Mouse (Mus musculus) macrophage (primary cell): ENCODE data around the gene Hist3h2ba. TPM values are rescaled to one million over a fixed set of nuclear protein-coding genes. Genes with fewer than 3 reads are reported as not detected.

ENCODE experiments used
- H3K27ac ChIP-seq: fragments of 350-480 bp; formaldehyde crosslinking; 2 replicates; pipeline ENCODE4 v1.9.0; 2021
- H3K36me3 ChIP-seq: fragments of 350-480 bp; formaldehyde crosslinking; 2 replicates; pipeline ENCODE4 v1.9.0; 2021; ENCODE audit errors: inconsistent target
- H3K4me3 ChIP-seq: fragments of 350-480 bp; formaldehyde crosslinking; 2 replicates; pipeline ENCODE4 v1.9.0; 2021; ENCODE audit errors: inconsistent target
- H3K79me2 ChIP-seq: fragments of 350-480 bp; formaldehyde crosslinking; 2 replicates; pipeline ENCODE4 v1.9.0; 2021; ENCODE audit errors: inconsistent target
- WGBS: methylation state at CpG from one replicate; pipeline ENCODE4 v1.1.7; 2026; ENCODE audit warnings: inconsistent platforms; ENCODE audit not compliant: missing documents; 5-methylcytosine and 5-hydroxymethylcytosine counted together
- polyA plus RNA-seq: library from polyadenylated mRNA; stranded (reverse); fragments of 250-400 nt; gene quantifications from 3 replicates; pipeline ENCODE4 v1.2.4, GENCODE M21; 2018; ENCODE audit warnings: inconsistent platforms
- total RNA-seq, 78 experiments: library from RNA; depleted of rRNA; stranded (reverse); fragments of 250-400 nt; gene quantifications; 1 replicate in 9 of 78; 2 replicates in 24 of 78; 3 replicates in 43 of 78; 4 replicates in 2 of 78; pipeline ENCODE4 v1.2.4; 2018; ENCODE audit warnings: inconsistent platforms in 56 of 78

Gene Hist3h2ba
- not detected for total RNA-seq (2018; cell fraction: chromatin; rRNA removed)
- 1 to 10 TPM in 9 of 26 experiments, under 1 TPM in 15, not detected in 2; 0.45 to 2.0 (median 0.95) TPM for total RNA-seq (2018; cell fraction: cytosol; rRNA removed)
- 1 to 10 TPM in 2 of 26 experiments, not detected in 24; 1.4 to 1.8 TPM for total RNA-seq (2018; cell fraction: nucleus; rRNA removed)
- polyA plus RNA-seq = 0.50 to 0.78 TPM in 2 of 3 replicates, not detected in the other

GRCm38 (mm10) chr11:58948542-58949479 is at the start of gene Hist3h2ba:
Hist3h2ba (plus strand) TSS chr11:58948920.
- Histone ChIP-seq H3K4me3 (peak within 1 kb of the TSS; percentile 15; the same call in 1 of the 2 replicates), H3K36me3 (no peaks in the 10 kb centered on the region), H3K27ac (no peak within 1 kb of the TSS), H3K79me2 (no peaks in the 10 kb centered on the region)
- 3% methylated on average over 33 of the region's 48 CpGs for WGBS

- Histone ChIP-seq H3K36me3 (peaks cover 35% of the 10 kb centered on the region; the same call in 1 of the 2 replicates), H3K4me3 (no peak overlapping the region), H3K27ac (no peak overlapping the region), H3K79me2 (no peaks in the 10 kb centered on the region)
Observed at GRCm38 (mm10) chr11:58901080-58901479, 47.6 kb upstream of the Hist3h2ba start.

GRCm38 (mm10) chr11:58903511-58904409 is 45.0 kb upstream of the Hist3h2ba start, which contains the start of gene Zfp39:
Zfp39 (minus strand) TSS chr11:58904225.
- H3K36me3 ChIP-seq = peaks cover 19% of the 10 kb centered on the region; the same call in 1 of the 2 replicates
- H3K27ac ChIP-seq = peak within 1 kb of the TSS; percentile 38
- H3K79me2 ChIP-seq = no peaks in the 10 kb centered on the region
- WGBS = under 1% methylated on average over 39 of the region's 40 CpGs
- H3K4me3 ChIP-seq = peak within 1 kb of the TSS; percentile 57

- 2% methylated on average over 8 of the region's 8 CpGs for WGBS
Observed at GRCm38 (mm10) chr11:58904410-58904718, 44.4 kb upstream of the Hist3h2ba start.

GRCm38 (mm10) chr11:58904838-58905237 is 43.9 kb upstream of the Hist3h2ba start:
- 77% methylated on average over 6 of the region's 6 CpGs for WGBS
- Histone ChIP-seq H3K4me3 (peak overlapping the region; percentile 57; the same call in 1 of the 2 replicates), H3K79me2 (no peaks in the 10 kb centered on the region), H3K27ac (no peak overlapping the region), H3K36me3 (peaks cover 13% of the 10 kb centered on the region; the same call in 1 of the 2 replicates)

More at GRCm38 (mm10) chr11:58904410-58904718, 44.4 kb upstream of the Hist3h2ba start:
- H3K27ac ChIP-seq = peak overlapping the region; percentile 38; the same call in 1 of the 2 replicates
- H3K36me3 ChIP-seq = peaks cover 14% of the 10 kb centered on the region; the same call in 1 of the 2 replicates
- peak overlapping the region; percentile 57 for H3K4me3 ChIP-seq
- H3K79me2 ChIP-seq = no peaks in the 10 kb centered on the region

- no peaks in the 10 kb centered on the region for H3K36me3 ChIP-seq
- H3K4me3 ChIP-seq = no peak overlapping the region
- H3K79me2 ChIP-seq = no peaks in the 10 kb centered on the region
- no peak overlapping the region for H3K27ac ChIP-seq
- WGBS = 78% methylated on average over 1 of the region's 1 CpGs
Observed at GRCm38 (mm10) chr11:58913776-58914175, 34.9 kb upstream of the Hist3h2ba start.

- H3K79me2 ChIP-seq = no peaks in the 10 kb centered on the region
- no peaks in the 10 kb centered on the region for H3K36me3 ChIP-seq
- no peak overlapping the region for H3K27ac ChIP-seq
- WGBS = 8% methylated on average over 15 of the region's 17 CpGs
- H3K4me3 ChIP-seq = peak overlapping the region; percentile 5; the same call in 1 of the 2 replicates
Observed at GRCm38 (mm10) chr11:58914461-58915028, 34.2 kb upstream of the Hist3h2ba start.

GRCm38 (mm10) chr11:58916879-58917744 is 31.6 kb upstream of the Hist3h2ba start:
- Histone ChIP-seq H3K79me2 (no peaks in the 10 kb centered on the region), H3K36me3 (no peaks in the 10 kb centered on the region), H3K4me3 (no peak overlapping the region), H3K27ac (no peak overlapping the region)
- 60% methylated on average over 14 of the region's 14 CpGs for WGBS

- no peak within 1 kb of the TSS for H3K27ac ChIP-seq
- no peaks in the 10 kb centered on the region for H3K36me3 ChIP-seq
- no peak within 1 kb of the TSS for H3K4me3 ChIP-seq
- WGBS = 94% methylated on average over 12 of the region's 12 CpGs
- no peaks in the 10 kb centered on the region for H3K79me2 ChIP-seq
Observed at GRCm38 (mm10) chr11:58917745-58918366, 30.9 kb upstream of the Hist3h2ba start, which contains the start of gene Btnl10. Btnl10 (plus strand) TSS chr11:58917908.

GRCm38 (mm10) chr11:58918759-58919158 is 30.0 kb upstream of the Hist3h2ba start:
- Histone ChIP-seq H3K79me2 (no peaks in the 10 kb centered on the region), H3K36me3 (no peaks in the 10 kb centered on the region), H3K4me3 (no peak overlapping the region), H3K27ac (no peak overlapping the region)
- whole genome bisulfite sequencing = 79% methylated on average over 2 of the region's 5 CpGs

- Histone ChIP-seq H3K27ac (no peak overlapping the region), H3K79me2 (no peaks in the 10 kb centered on the region), H3K4me3 (no peak overlapping the region), H3K36me3 (no peaks in the 10 kb centered on the region)
- 86% methylated on average over 9 of the region's 9 CpGs for WGBS
Observed at GRCm38 (mm10) chr11:58922420-58922819, 26.3 kb upstream of the Hist3h2ba start.

GRCm38 (mm10) chr11:58926651-58927050 is 22.1 kb upstream of the Hist3h2ba start:
- WGBS = 90% methylated on average over 2 of the region's 3 CpGs
- no peak overlapping the region for H3K4me3 ChIP-seq
- no peak overlapping the region for H3K27ac ChIP-seq
- H3K79me2 ChIP-seq = no peaks in the 10 kb centered on the region
- peaks cover under 1% of the 10 kb centered on the region; the same call in 1 of the 2 replicates for H3K36me3 ChIP-seq

- Histone ChIP-seq H3K4me3 (no peak overlapping the region), H3K36me3 (peaks cover 5% of the 10 kb centered on the region), H3K79me2 (no peaks in the 10 kb centered on the region), H3K27ac (no peak overlapping the region)
- 75% methylated on average over 2 of the region's 2 CpGs for WGBS
Observed at GRCm38 (mm10) chr11:58927053-58927452, 21.7 kb upstream of the Hist3h2ba start.
